Mouse (Mus musculus): ENCODE data around the gene Atp13a2. TPM values are rescaled to one million over a fixed set of nuclear protein-coding genes. Genes with fewer than 3 reads are reported as not detected.

Atp13a2 gene
- polyA plus RNA-seq, 1 experiment from 2014 or later, result 38.9 TPM

GRCm38 (mm10) chr4:141049476-141049835 lies 62.8 kb downstream of the Atp13a2 start:
- H3K9me3 ChIP-seq, result no peaks in the 10 kb centered on the region
- peaks cover 30% of the 10 kb centered on the region for H3K4me1 ChIP-seq
- no peak overlapping the region for H3K27ac ChIP-seq
- WGBS, result 38% methylated on average over 4 of the region's 4 CpGs
- no peak overlapping the region for H3K9ac ChIP-seq
- no peak overlapping the region for H3K4me3 ChIP-seq
- H3K27me3 ChIP-seq, result no peaks in the 10 kb centered on the region
- no peak for ATAC-seq (ENCODE audit: insufficient number of reproducible peaks, insufficient read depth, low FRiP score, low TSS enrichment, low read depth)
- H3K36me3 ChIP-seq, result peaks cover 48% of the 10 kb centered on the region
- H3K4me2 ChIP-seq, result no peak overlapping the region

DNA sequence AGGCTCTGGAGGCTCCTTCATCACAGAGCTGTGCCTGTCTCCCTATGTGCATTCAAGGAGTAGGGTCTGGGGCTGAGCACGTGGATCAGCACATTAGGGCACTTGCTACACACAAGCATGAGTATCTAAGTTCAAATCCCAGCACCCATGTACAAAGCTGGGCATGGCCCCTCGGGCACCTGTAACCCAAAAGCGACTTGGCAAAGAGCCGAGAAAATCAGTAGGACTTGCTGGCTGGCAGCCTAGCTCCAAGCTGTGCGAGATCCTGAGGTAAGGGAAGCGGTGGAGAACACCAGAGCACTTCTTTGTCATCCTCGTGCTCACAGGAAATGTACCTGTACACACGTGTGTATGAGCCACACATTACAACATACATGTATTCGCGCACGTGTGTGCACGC lies 65.8 kb downstream of the Atp13a2 start:
- Histone ChIP-seq H3K4me2 (no peak overlapping the region), H3K9ac (peak overlapping the region; percentile 49; the same call in 1 of the 2 replicates), H3K9me3 (no peaks in the 10 kb centered on the region), H3K4me1 (peaks cover 25% of the 10 kb centered on the region), H3K4me3 (no peak overlapping the region), H3K36me3 (peaks cover 56% of the 10 kb centered on the region), H3K27ac (no peak overlapping the region), H3K27me3 (no peaks in the 10 kb centered on the region)
- 87% methylated on average over 12 of the region's 12 CpGs for WGBS
- no peak for ATAC-seq (ENCODE audit: insufficient number of reproducible peaks, insufficient read depth, low FRiP score, low TSS enrichment, low read depth)

- peak overlapping the region; percentile 64 for H3K9ac ChIP-seq
- WGBS, result 35% methylated on average over 8 of the region's 8 CpGs
Measured at GRCm38 (mm10) chr4:141053138-141053537, 66.5 kb downstream of the Atp13a2 start.

DNA sequence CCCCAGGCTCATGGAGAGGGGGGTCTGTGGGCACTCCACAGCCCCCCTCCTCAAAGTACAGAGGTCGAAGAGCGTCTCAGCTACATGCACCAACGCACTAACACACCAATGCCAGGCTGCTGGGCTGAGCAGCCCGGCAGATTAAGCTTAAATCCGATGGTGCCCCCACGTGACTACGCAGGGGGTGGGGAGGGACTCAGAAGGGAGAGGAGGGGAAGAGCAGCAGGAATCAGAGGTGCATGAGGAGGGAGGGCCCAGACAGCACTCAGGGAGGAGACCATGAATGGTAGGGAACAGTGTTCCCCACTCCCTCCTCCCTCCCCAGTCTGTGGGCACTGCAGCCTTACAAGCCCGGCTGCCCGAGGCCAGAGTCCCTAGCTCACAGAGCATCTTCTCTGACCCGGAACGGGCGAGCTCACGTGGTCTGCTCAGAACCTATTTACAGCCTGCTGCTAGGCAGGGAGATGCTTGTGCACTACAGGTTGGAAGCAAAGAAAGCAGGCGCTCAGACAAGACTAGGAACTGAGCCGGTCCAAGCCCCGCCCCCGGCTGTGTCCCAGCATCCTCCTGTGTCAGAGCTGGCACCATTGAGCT lies 67.0 kb downstream of the Atp13a2 start:
- ATAC-seq (ENCODE audit: insufficient number of reproducible peaks, insufficient read depth, low FRiP score, low TSS enrichment, low read depth), result 0 out of 2 replicates have a peak, but pooled peaks have one; percentile 6
- Histone ChIP-seq H3K36me3 (peaks cover 58% of the 10 kb centered on the region), H3K4me3 (peak overlapping the region; percentile 24), H3K9ac (peak overlapping the region; percentile 64), H3K4me2 (peak overlapping the region; percentile 50), H3K27ac (peak overlapping the region; percentile 72), H3K27me3 (no peaks in the 10 kb centered on the region), H3K9me3 (no peaks in the 10 kb centered on the region), H3K4me1 (peaks cover 25% of the 10 kb centered on the region)
- WGBS, result 18% methylated on average over 17 of the region's 17 CpGs

More at GRCm38 (mm10) chr4:141053138-141053537, 66.5 kb downstream of the Atp13a2 start:
- peaks cover 58% of the 10 kb centered on the region for H3K36me3 ChIP-seq
- H3K4me3 ChIP-seq, result 0 out of 2 replicates have a peak overlapping the region, but pooled peaks have one; percentile 24
- H3K27ac ChIP-seq, result peak overlapping the region; percentile 72
- ATAC-seq (ENCODE audit: insufficient number of reproducible peaks, insufficient read depth, low FRiP score, low TSS enrichment, low read depth), result no peak
- H3K27me3 ChIP-seq, result no peaks in the 10 kb centered on the region
- H3K9me3 ChIP-seq, result no peaks in the 10 kb centered on the region
- peak overlapping the region; percentile 50 for H3K4me2 ChIP-seq
- peaks cover 25% of the 10 kb centered on the region for H3K4me1 ChIP-seq

Other genes starting within 250 kb of the Atp13a2 start
- gene Padi6, start 244.2 kb upstream of the Atp13a2 start, polyA plus RNA-seq (2015; fragmentation: Nextera tagmentation; extraction: Ambion mirVana), result not detected in 2 replicates
- 0.15 TPM in 1 of 2 replicates, not detected in the other for gene Padi4, start 212.6 kb upstream of the Atp13a2 start, polyA plus RNA-seq (2015; fragmentation: Nextera tagmentation; extraction: Ambion mirVana)
- gene Padi3, start 176.2 kb upstream of the Atp13a2 start, polyA plus RNA-seq (2015; fragmentation: Nextera tagmentation; extraction: Ambion mirVana), result 0.14 and 0.28 TPM in 2 replicates
- gene Padi1, start 141.1 kb upstream of the Atp13a2 start, polyA plus RNA-seq (2015; fragmentation: Nextera tagmentation; extraction: Ambion mirVana), result 0.07 and 0.14 TPM in 2 replicates
- 1.8 and 2.3 TPM in 2 replicates for gene Padi2, start 80.5 kb upstream of the Atp13a2 start, polyA plus RNA-seq (2015; fragmentation: Nextera tagmentation; extraction: Ambion mirVana)
- gene Sdhb, start 25.7 kb upstream of the Atp13a2 start, polyA plus RNA-seq (2015; fragmentation: Nextera tagmentation; extraction: Ambion mirVana), result 393 and 412 TPM in 2 replicates
- 771 and 792 TPM in 2 replicates for gene Mfap2, start 23.5 kb downstream of the Atp13a2 start, polyA plus RNA-seq (2015; fragmentation: Nextera tagmentation; extraction: Ambion mirVana)
- 6.1 and 7.8 TPM in 2 replicates for gene Crocc, start 73.7 kb downstream of the Atp13a2 start, polyA plus RNA-seq (2015; fragmentation: Nextera tagmentation; extraction: Ambion mirVana)
- 76.7 and 83.5 TPM in 2 replicates for gene Necap2, start 91.5 kb downstream of the Atp13a2 start, polyA plus RNA-seq (2015; fragmentation: Nextera tagmentation; extraction: Ambion mirVana)
- 0.22 and 0.32 TPM in 2 replicates for gene Spata21, start 101.5 kb downstream of the Atp13a2 start, polyA plus RNA-seq (2015; fragmentation: Nextera tagmentation; extraction: Ambion mirVana)
- gene Szrd1, start 152.9 kb downstream of the Atp13a2 start, polyA plus RNA-seq (2015; fragmentation: Nextera tagmentation; extraction: Ambion mirVana), result 40.5 and 42.4 TPM in 2 replicates
- gene Fbxo42, start 161.0 kb downstream of the Atp13a2 start, polyA plus RNA-seq (2015; fragmentation: Nextera tagmentation; extraction: Ambion mirVana), result 23.3 and 24.2 TPM in 2 replicates
- 7.4 and 7.9 TPM in 2 replicates for gene Rsg1, start 227.1 kb downstream of the Atp13a2 start, polyA plus RNA-seq (2015; fragmentation: Nextera tagmentation; extraction: Ambion mirVana)